Mouse (Mus musculus) v-Abl transformed pro-B cells (cell line): ENCODE results near the gene Arrb1.

Source experiments
- in situ Hi-C, 2 experiments: fragments of 400-800 bp; cut with MboI; formaldehyde crosslinking; loops; one replicate each; pipeline ENCODE4 v1.15.1; 2025; ENCODE audit not compliant: unreplicated experiment in 2 of 2

Gene Arrb1

GRCm38 (mm10) chr7:99618264-99618663, 83.0 kb downstream of the Arrb1 start:
- in situ Hi-C loops = loop anchor here (5.0 kb wide), 3 partner anchors 94 to 259 kb away; partner anchors contain the start of gene Slco2b1 (in 1 of the 2)

GRCm38 (mm10) chr7:99618860-99619259, 83.6 kb downstream of the Arrb1 start:
- in situ Hi-C loops = loop anchor here (5.0 kb wide), 3 partner anchors 93 to 258 kb away; partner anchors contain the start of gene Slco2b1 (in 1 of the 2)

GRCm38 (mm10) chr7:99625722-99626375, 90.6 kb downstream of the Arrb1 start:
- in situ Hi-C loops = no loop called here

- in situ Hi-C loops = no loop called here
These were observed 91.4 kb downstream of the Arrb1 start, which contains the start of gene Tpbgl for GRCm38 (mm10) chr7:99626376-99627270. Gene Tpbgl (minus strand): TSS chr7:99627103.

DNA sequence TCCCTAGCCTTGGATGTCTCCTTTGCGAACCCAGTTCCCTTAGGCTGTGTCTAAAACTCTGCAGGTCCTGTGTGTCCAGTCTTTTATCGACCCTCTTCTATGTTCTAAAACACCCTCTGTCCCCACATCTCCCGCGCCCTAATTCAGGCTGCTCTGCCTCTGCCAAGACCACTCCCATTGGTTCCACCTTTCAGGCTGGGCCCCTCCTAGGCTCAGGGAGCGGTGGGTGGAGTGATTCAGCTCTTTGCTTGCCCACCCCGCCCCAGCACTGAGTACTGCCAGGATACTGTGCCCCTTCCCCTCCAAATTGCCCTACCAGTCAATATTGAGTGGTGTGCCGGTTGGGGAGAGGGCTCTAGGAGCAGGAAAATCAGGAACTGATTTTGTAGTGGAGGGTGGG, 92.1 kb downstream of the Arrb1 start:
- in situ Hi-C loops = no loop called here

DNA sequence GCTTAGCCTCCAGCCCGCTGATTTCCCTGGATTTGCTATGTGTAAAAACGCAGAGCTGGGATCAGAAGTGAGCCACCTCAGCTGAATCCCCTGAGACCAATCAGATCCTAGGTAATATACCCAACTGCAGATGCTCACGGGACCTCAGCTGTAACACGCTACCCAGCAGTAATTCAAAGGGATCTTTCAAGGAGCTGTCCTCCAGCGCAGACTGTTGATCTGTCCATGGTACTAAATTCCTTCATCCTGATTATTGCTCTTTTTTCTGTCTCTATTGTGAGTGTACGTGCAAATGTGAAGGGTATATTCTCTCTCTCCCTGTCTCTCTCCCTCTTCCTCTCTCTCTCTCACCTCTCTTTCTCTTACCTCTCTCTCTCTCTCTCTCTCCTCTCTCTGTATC, 97.0 kb downstream of the Arrb1 start:
- in situ Hi-C loops = no loop called here

- in situ Hi-C loops = no loop called here
These were observed 98.8 kb downstream of the Arrb1 start for GRCm38 (mm10) chr7:99633966-99634665.

- in situ Hi-C loops = no loop called here
These were observed 106.0 kb downstream of the Arrb1 start for GRCm38 (mm10) chr7:99641245-99641644.

DNA sequence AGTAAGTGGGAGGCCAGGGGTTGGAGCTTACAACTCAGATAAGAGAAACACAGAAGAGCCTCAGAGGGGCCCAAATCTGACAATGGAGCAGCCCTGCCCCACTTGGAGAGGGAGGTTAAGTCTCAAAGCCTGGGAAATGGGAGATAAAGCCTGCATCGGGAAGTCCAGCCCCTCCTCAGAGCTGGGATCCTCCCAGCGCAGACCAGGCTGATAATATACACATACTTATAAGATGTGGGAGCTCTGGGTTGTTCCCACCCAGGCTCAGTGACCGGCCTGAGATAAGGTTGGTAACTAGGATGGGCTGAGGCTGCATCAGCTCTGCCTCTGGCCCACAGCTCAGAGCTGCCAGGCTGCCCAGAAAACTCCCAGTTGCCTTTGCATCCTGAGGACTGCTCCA, 106.8 kb downstream of the Arrb1 start:
- in situ Hi-C loops = no loop called here

DNA sequence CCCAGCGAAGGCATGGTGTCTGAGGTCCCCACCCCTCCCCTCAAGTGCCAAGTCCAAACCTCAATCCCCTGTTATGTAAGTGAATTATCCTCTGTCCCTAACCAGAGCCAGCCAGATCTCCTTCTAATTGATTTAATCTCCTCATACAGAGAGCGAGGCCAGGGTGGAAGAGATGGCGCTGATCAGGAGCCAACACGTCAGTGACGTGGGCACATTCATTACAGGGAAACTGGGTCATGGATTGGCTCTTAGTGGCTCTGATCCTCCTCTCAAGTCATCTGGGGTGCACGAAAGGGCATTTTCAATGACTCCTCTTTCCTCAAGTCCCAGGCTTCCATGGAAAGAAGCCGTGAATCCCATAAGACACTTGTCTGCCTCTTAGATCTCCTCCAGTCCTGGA, 109.4 kb downstream of the Arrb1 start:
- in situ Hi-C loops = no loop called here

- in situ Hi-C loops = no loop called here
These were observed 113.4 kb downstream of the Arrb1 start for GRCm38 (mm10) chr7:99648623-99649022.

GRCm38 (mm10) chr7:99649585-99649984, 114.3 kb downstream of the Arrb1 start:
- in situ Hi-C loops = no loop called here

GRCm38 (mm10) chr7:99654244-99654643, 119.0 kb downstream of the Arrb1 start:
- in situ Hi-C loops = no loop called here
